Mouse (Mus musculus) spleen, postnatal 10 days (tissue): Measurements from ENCODE around the gene Slc22a18.

Experiments
- DNase-seq, 2 experiments: peaks; one replicate each; pipeline ENCODE4 v3.0.0; 2021 to 2022; ENCODE audit warnings: low spot score in 2 of 2

Gene Slc22a18

GRCm38 (mm10) chr7:143462516-143462915 lies 11.0 kb upstream of the Slc22a18 start:
- DNase-seq = no peak

- peak; percentile 58 to 82 for DNase-seq
These were observed 9.6 kb upstream of the Slc22a18 start for GRCm38 (mm10) chr7:143463865-143464415.

- peak in 1 of 2 experiments; percentile 51 for DNase-seq
These were observed 8.6 kb upstream of the Slc22a18 start for GRCm38 (mm10) chr7:143464811-143465560.

GRCm38 (mm10) chr7:143466099-143466677 lies 7.3 kb upstream of the Slc22a18 start:
- peak; percentile 67 to 82 for DNase-seq

- DNase-seq = no peak
These were observed 5.8 kb upstream of the Slc22a18 start for GRCm38 (mm10) chr7:143467714-143468113.

GRCm38 (mm10) chr7:143469946-143470345 lies 3.6 kb upstream of the Slc22a18 start:
- peak; percentile 45 to 79 for DNase-seq

- DNase-seq = no peak
These were observed 1.3 kb downstream of the Slc22a18 start for GRCm38 (mm10) chr7:143474811-143475210.

GRCm38 (mm10) chr7:143475876-143476275 lies 2.3 kb downstream of the Slc22a18 start:
- no peak for DNase-seq

- DNase-seq = no peak
These were observed 3.3 kb downstream of the Slc22a18 start for GRCm38 (mm10) chr7:143476702-143477335.

- DNase-seq = no peak
These were observed 4.3 kb downstream of the Slc22a18 start for GRCm38 (mm10) chr7:143477800-143478199.

GRCm38 (mm10) chr7:143480498-143480897 lies 7.0 kb downstream of the Slc22a18 start:
- peak; percentile 50 to 84 for DNase-seq

- DNase-seq = no peak
These were observed 8.4 kb downstream of the Slc22a18 start for GRCm38 (mm10) chr7:143481806-143482387.

- no peak for DNase-seq
These were observed 9.0 kb downstream of the Slc22a18 start for GRCm38 (mm10) chr7:143482541-143482940.

GRCm38 (mm10) chr7:143489735-143490134 lies 16.2 kb downstream of the Slc22a18 start:
- DNase-seq = no peak

- DNase-seq = no peak
These were observed 20.1 kb downstream of the Slc22a18 start for GRCm38 (mm10) chr7:143493616-143494126.

- DNase-seq = no peak
These were observed 21.8 kb downstream of the Slc22a18 start for GRCm38 (mm10) chr7:143495104-143495961.

- no peak for DNase-seq
These were observed 25.0 kb downstream of the Slc22a18 start for GRCm38 (mm10) chr7:143498584-143498983.

GRCm38 (mm10) chr7:143500912-143501311 lies 27.4 kb downstream of the Slc22a18 start:
- no peak for DNase-seq

- DNase-seq = no peak
These were observed 28.3 kb downstream of the Slc22a18 start for GRCm38 (mm10) chr7:143501643-143502417.
